Mouse (Mus musculus) neural tube, embryonic 13.5 days (tissue): ENCODE results near the gene Cbr1. TPM values are rescaled to one million over a fixed set of nuclear protein-coding genes. Genes with fewer than 3 reads are reported as not detected.
A peak's percentile ranks its signal among the peaks of the same experiment; 100 is the strongest.

ENCODE experiments used
- ATAC-seq: fragments of 200-750 bp; cut with Nextera tagmentation; 2 replicates; pipeline ENCODE4 v1.8.0; 2017; ENCODE audit warnings: low read depth, mild to moderate bottlenecking, moderate TSS enrichment, moderate library complexity
- H3K27ac ChIP-seq: fragments of 300-500 bp; sonication (generic); replicated peaks from 2 replicates; pipeline ENCODE4 v1.5.1; 2015; ENCODE audit warnings: moderate library complexity, mild to moderate bottlenecking, inconsistent platforms
- H3K27me3 ChIP-seq: fragments of 300-500 bp; sonication (generic); 2 replicates; pipeline ENCODE4 v1.6.1; 2015; ENCODE audit warnings: mild to moderate bottlenecking, inconsistent platforms
- H3K36me3 ChIP-seq: fragments of 300-500 bp; sonication (generic); 2 replicates; pipeline ENCODE4 v1.6.1; 2015; ENCODE audit warnings: mild to moderate bottlenecking, inconsistent platforms
- H3K4me1 ChIP-seq: fragments of 300-500 bp; sonication (generic); replicated peaks from 2 replicates; pipeline ENCODE4 v1.6.1; 2015; ENCODE audit warnings: inconsistent platforms
- H3K4me2 ChIP-seq: fragments of 300-500 bp; sonication (generic); 2 replicates; pipeline ENCODE4 v1.6.1; 2015; ENCODE audit warnings: inconsistent platforms, mild to moderate bottlenecking, moderate library complexity
- H3K4me3 ChIP-seq: fragments of 300-500 bp; sonication (generic); 2 replicates; pipeline ENCODE4 v1.5.1; 2015; ENCODE audit warnings: mild to moderate bottlenecking, inconsistent platforms
- H3K9ac ChIP-seq: fragments of 300-500 bp; sonication (generic); 2 replicates; pipeline ENCODE4 v1.6.1; 2015; ENCODE audit warnings: moderate library complexity, mild to moderate bottlenecking, inconsistent platforms
- H3K9me3 ChIP-seq: fragments of 300-500 bp; sonication (generic); 2 replicates; pipeline ENCODE4 v1.6.1; 2016; ENCODE audit warnings: inconsistent platforms
- WGBS: fragments of 180-500 bp; shearing (Covaris S2); methylation state at CpG from one replicate; pipeline ENCODE4 v1.1.7; 2015; 5-methylcytosine and 5-hydroxymethylcytosine counted together
- polyA plus RNA-seq: library from polyadenylated mRNA; unstranded; fragments of >200 nt; fragmentation: Nextera tagmentation; extraction: Ambion mirVana; gene quantifications from 2 replicates; pipeline ENCODE4 v1.2.1, GENCODE M21; 2015

Cbr1 gene
- polyA plus RNA-seq, 1 experiment from 2014 or later: 158 TPM

GRCm38 (mm10) chr16:93586382-93586781, 19.3 kb upstream of the Cbr1 start:
- Histone ChIP-seq H3K4me2 (no peak overlapping the region), H3K4me3 (no peak overlapping the region), H3K9me3 (no peaks in the 10 kb centered on the region), H3K36me3 (peaks cover 63% of the 10 kb centered on the region), H3K27ac (no peak overlapping the region), H3K27me3 (no peaks in the 10 kb centered on the region), H3K4me1 (no peaks in the 10 kb centered on the region; the same call in 1 of the 2 replicates), H3K9ac (no peak overlapping the region)
- WGBS: 61% methylated on average over 8 of the region's 8 CpGs
- ATAC-seq: no peak

- Histone ChIP-seq H3K4me3 (no peak overlapping the region), H3K9ac (no peak overlapping the region), H3K4me2 (no peak overlapping the region), H3K9me3 (no peaks in the 10 kb centered on the region), H3K27me3 (no peaks in the 10 kb centered on the region), H3K27ac (no peak overlapping the region), H3K4me1 (no peaks in the 10 kb centered on the region; the same call in 1 of the 2 replicates), H3K36me3 (peaks cover 70% of the 10 kb centered on the region)
- 49% methylated on average over 4 of the region's 4 CpGs for WGBS
- ATAC-seq: no peak
These were observed 17.4 kb upstream of the Cbr1 start for GRCm38 (mm10) chr16:93588281-93588680.

GRCm38 (mm10) chr16:93590915-93591314, 14.7 kb upstream of the Cbr1 start:
- no peaks in the 10 kb centered on the region; the same call in 1 of the 2 replicates for H3K4me1 ChIP-seq
- no peak for ATAC-seq
- no peaks in the 10 kb centered on the region for H3K27me3 ChIP-seq
- no peaks in the 10 kb centered on the region for H3K9me3 ChIP-seq
- H3K9ac ChIP-seq: no peak overlapping the region
- H3K27ac ChIP-seq: no peak overlapping the region
- no peak overlapping the region for H3K4me2 ChIP-seq
- H3K4me3 ChIP-seq: no peak overlapping the region
- H3K36me3 ChIP-seq: peaks cover 66% of the 10 kb centered on the region
- 95% methylated on average over 15 of the region's 15 CpGs for WGBS

- H3K9ac ChIP-seq: no peak overlapping the region
- WGBS: 90% methylated on average over 20 of the region's 20 CpGs
- ATAC-seq: no peak
- no peak overlapping the region for H3K4me2 ChIP-seq
- H3K36me3 ChIP-seq: peaks cover 63% of the 10 kb centered on the region
- no peaks in the 10 kb centered on the region; the same call in 1 of the 2 replicates for H3K4me1 ChIP-seq
- H3K4me3 ChIP-seq: no peak overlapping the region
- no peak overlapping the region for H3K27ac ChIP-seq
- no peaks in the 10 kb centered on the region for H3K27me3 ChIP-seq
- H3K9me3 ChIP-seq: no peaks in the 10 kb centered on the region
These were observed 13.9 kb upstream of the Cbr1 start for GRCm38 (mm10) chr16:93591450-93592430.

GRCm38 (mm10) chr16:93592711-93593110, 12.9 kb upstream of the Cbr1 start:
- no peaks in the 10 kb centered on the region for H3K9me3 ChIP-seq
- 95% methylated on average over 3 of the region's 3 CpGs for WGBS
- H3K4me1 ChIP-seq: no peaks in the 10 kb centered on the region; the same call in 1 of the 2 replicates
- no peak for ATAC-seq
- no peaks in the 10 kb centered on the region for H3K27me3 ChIP-seq
- H3K4me3 ChIP-seq: no peak overlapping the region
- H3K36me3 ChIP-seq: peaks cover 65% of the 10 kb centered on the region
- no peak overlapping the region for H3K4me2 ChIP-seq
- H3K9ac ChIP-seq: no peak overlapping the region
- no peak overlapping the region for H3K27ac ChIP-seq

GRCm38 (mm10) chr16:93593406-93593805, 12.2 kb upstream of the Cbr1 start:
- no peak overlapping the region for H3K4me3 ChIP-seq
- H3K27me3 ChIP-seq: no peaks in the 10 kb centered on the region
- peaks cover 67% of the 10 kb centered on the region for H3K36me3 ChIP-seq
- H3K27ac ChIP-seq: no peak overlapping the region
- no peaks in the 10 kb centered on the region for H3K4me1 ChIP-seq
- no peaks in the 10 kb centered on the region for H3K9me3 ChIP-seq
- H3K4me2 ChIP-seq: no peak overlapping the region
- WGBS: 96% methylated on average over 8 of the region's 8 CpGs
- ATAC-seq: no peak
- H3K9ac ChIP-seq: no peak overlapping the region

- no peaks in the 10 kb centered on the region for H3K27me3 ChIP-seq
- no peak overlapping the region for H3K27ac ChIP-seq
- H3K9me3 ChIP-seq: no peaks in the 10 kb centered on the region
- no peak for ATAC-seq
- H3K36me3 ChIP-seq: peaks cover 66% of the 10 kb centered on the region
- WGBS: 94% methylated on average over 10 of the region's 10 CpGs
- no peaks in the 10 kb centered on the region for H3K4me1 ChIP-seq
- H3K9ac ChIP-seq: no peak overlapping the region
- no peak overlapping the region for H3K4me2 ChIP-seq
- no peak overlapping the region for H3K4me3 ChIP-seq
These were observed 11.2 kb upstream of the Cbr1 start for GRCm38 (mm10) chr16:93594448-93594847.

- WGBS: 93% methylated on average over 5 of the region's 5 CpGs
- Histone ChIP-seq H3K4me2 (no peak overlapping the region), H3K36me3 (peaks cover 58% of the 10 kb centered on the region), H3K27ac (no peak overlapping the region), H3K27me3 (no peaks in the 10 kb centered on the region), H3K9ac (no peak overlapping the region), H3K9me3 (no peaks in the 10 kb centered on the region), H3K4me1 (no peaks in the 10 kb centered on the region), H3K4me3 (no peak overlapping the region)
- no peak for ATAC-seq
These were observed 9.9 kb upstream of the Cbr1 start for GRCm38 (mm10) chr16:93595766-93596165.

GRCm38 (mm10) chr16:93596807-93597206, 8.8 kb upstream of the Cbr1 start:
- H3K4me1 ChIP-seq: no peaks in the 10 kb centered on the region
- peaks cover 54% of the 10 kb centered on the region for H3K36me3 ChIP-seq
- H3K9me3 ChIP-seq: no peaks in the 10 kb centered on the region
- no peak for ATAC-seq
- H3K9ac ChIP-seq: no peak overlapping the region
- no peak overlapping the region for H3K4me2 ChIP-seq
- WGBS: 91% methylated on average over 7 of the region's 7 CpGs
- no peaks in the 10 kb centered on the region for H3K27me3 ChIP-seq
- no peak overlapping the region for H3K27ac ChIP-seq
- H3K4me3 ChIP-seq: no peak overlapping the region

- Histone ChIP-seq H3K9me3 (no peaks in the 10 kb centered on the region), H3K4me2 (no peak overlapping the region), H3K27me3 (no peaks in the 10 kb centered on the region), H3K4me3 (no peak overlapping the region), H3K36me3 (peaks cover 54% of the 10 kb centered on the region), H3K9ac (no peak overlapping the region), H3K27ac (no peak overlapping the region), H3K4me1 (0 out of 2 replicates have a peak, but pooled peaks cover 3% of the 10 kb centered on the region)
- 90% methylated on average over 9 of the region's 9 CpGs for WGBS
- no peak for ATAC-seq
These were observed 8.1 kb upstream of the Cbr1 start for GRCm38 (mm10) chr16:93597551-93597950.

- Histone ChIP-seq H3K4me3 (no peak overlapping the region), H3K27me3 (no peaks in the 10 kb centered on the region), H3K9ac (no peak overlapping the region), H3K4me1 (peaks cover 7% of the 10 kb centered on the region), H3K9me3 (no peaks in the 10 kb centered on the region), H3K4me2 (no peak overlapping the region), H3K27ac (no peak overlapping the region), H3K36me3 (peaks cover 40% of the 10 kb centered on the region)
- 93% methylated on average over 6 of the region's 6 CpGs for WGBS
- ATAC-seq: no peak
These were observed 6.2 kb upstream of the Cbr1 start for GRCm38 (mm10) chr16:93599461-93599860.

GRCm38 (mm10) chr16:93603439-93604212, 2.0 kb upstream of the Cbr1 start, which contains the start of gene Setd4:
Gene Setd4, minus strand, starts transcription at chr16:93604063.
- Histone ChIP-seq H3K9ac (peak within 1 kb of the TSS; percentile 81), H3K4me2 (peak within 1 kb of the TSS; percentile 88), H3K4me3 (peak within 1 kb of the TSS; percentile 62), H3K27me3 (no peaks in the 10 kb centered on the region), H3K4me1 (peaks cover 24% of the 10 kb centered on the region), H3K27ac (peak within 1 kb of the TSS; percentile 94), H3K36me3 (peaks cover 8% of the 10 kb centered on the region), H3K9me3 (no peaks in the 10 kb centered on the region)
- 1% methylated on average over 55 of the region's 55 CpGs for WGBS
- ATAC-seq: peak; percentile 87
